Mouse (Mus musculus): Measurements from ENCODE around the gene Abhd14b. TPM values are rescaled to one million over a fixed set of nuclear protein-coding genes. Genes with fewer than 3 reads are reported as not detected.

Abhd14b gene
- polyA plus RNA-seq, 1 experiment from 2014 or later, result 3.0 TPM

DNA sequence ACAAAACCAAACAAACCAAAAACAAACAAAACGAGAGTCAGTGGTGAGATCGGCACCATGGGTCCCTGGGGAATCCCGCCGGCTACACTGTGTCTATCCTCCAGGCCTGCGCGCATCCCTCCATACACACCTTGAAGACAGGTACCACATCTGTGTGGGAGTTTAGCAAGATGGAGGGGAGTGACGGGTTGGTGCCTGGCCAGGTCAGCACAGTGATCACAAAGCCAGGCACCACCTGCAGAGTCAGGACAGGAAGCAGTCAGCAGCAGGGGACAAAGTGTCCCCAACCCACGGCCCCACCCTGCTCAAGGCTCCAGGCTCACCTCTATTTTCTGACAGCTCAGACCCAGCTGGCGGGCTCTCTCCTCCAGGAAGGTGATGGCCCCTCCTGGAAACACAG, 10.7 kb upstream of the Abhd14b start:
- no peak overlapping the region for H3K27ac ChIP-seq
- no peak for ATAC-seq
- 89% methylated on average over 9 of the region's 9 CpGs for WGBS
- H3K36me3 ChIP-seq (ENCODE audit: poor library complexity, severe bottlenecking), result peaks cover 40% of the 10 kb centered on the region
- H3K4me3 ChIP-seq, result no peak overlapping the region
- H3K4me2 ChIP-seq, result no peak overlapping the region
- H3K9me3 ChIP-seq (replicated peaks), result no peaks in the 10 kb centered on the region
- no peaks in the 10 kb centered on the region for H3K27me3 ChIP-seq
- H3K9ac ChIP-seq, result 0 out of 2 replicates have a peak overlapping the region, but pooled peaks have one; percentile 30
- peaks cover 26% of the 10 kb centered on the region for H3K4me1 ChIP-seq

DNA sequence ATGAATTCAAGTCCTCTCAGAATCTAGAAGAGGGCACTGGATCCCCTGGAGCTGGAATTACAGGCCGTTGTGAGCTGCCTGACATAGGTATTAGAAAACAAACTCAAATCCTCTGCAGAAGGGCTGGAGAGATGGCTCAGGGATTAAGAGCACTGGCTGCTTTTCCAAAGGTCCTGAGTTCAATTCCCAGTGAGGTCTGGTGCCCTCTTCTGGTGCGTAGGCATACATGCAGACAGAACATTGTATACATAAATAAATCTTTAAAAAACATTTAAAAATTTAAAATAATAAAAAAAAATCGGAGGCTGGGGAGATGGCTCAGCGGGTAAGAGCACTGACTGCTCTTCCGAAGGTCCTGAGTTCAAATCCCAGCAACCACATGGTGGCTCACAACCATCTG, 4.6 kb upstream of the Abhd14b start:
- H3K36me3 ChIP-seq (ENCODE audit: poor library complexity, severe bottlenecking), result no peaks in the 10 kb centered on the region; the same call in 1 of the 2 replicates
- no peak overlapping the region for H3K9ac ChIP-seq
- H3K27ac ChIP-seq, result no peak overlapping the region
- H3K27me3 ChIP-seq, result no peaks in the 10 kb centered on the region
- no peaks in the 10 kb centered on the region for H3K9me3 ChIP-seq (replicated peaks)
- H3K4me1 ChIP-seq, result peaks cover 33% of the 10 kb centered on the region
- no peak for ATAC-seq
- no peak overlapping the region for H3K4me2 ChIP-seq
- no peak overlapping the region for H3K4me3 ChIP-seq
- WGBS, result 76% methylated on average over 5 of the region's 5 CpGs

DNA sequence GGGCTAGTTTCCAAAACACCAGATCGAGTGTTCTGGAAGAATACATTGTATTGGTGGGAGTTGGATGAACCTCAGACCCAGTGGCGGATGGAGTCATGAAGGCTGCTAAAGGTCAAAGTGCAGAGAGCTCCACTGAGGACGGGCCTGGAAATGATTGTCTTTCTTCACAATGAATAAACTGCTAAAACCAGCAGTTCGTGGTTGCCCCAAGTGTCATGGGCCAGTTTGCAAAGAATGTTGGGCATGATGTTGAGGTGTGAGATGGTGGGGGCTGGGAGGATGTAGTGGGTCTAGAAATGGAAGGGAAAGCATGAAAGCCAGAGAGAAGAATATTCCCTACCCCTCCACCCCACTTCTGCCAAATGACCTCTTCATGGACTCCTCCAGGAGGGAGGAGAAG, 2.4 kb upstream of the Abhd14b start:
- Histone ChIP-seq H3K4me1 (peaks cover 36% of the 10 kb centered on the region), H3K9me3 (replicated peaks) (no peaks in the 10 kb centered on the region), H3K36me3 (ENCODE audit: poor library complexity, severe bottlenecking) (no peaks in the 10 kb centered on the region; the same call in 1 of the 2 replicates), H3K27ac (no peak overlapping the region), H3K27me3 (no peaks in the 10 kb centered on the region), H3K4me2 (no peak overlapping the region), H3K4me3 (no peak overlapping the region), H3K9ac (no peak overlapping the region)
- WGBS, result 84% methylated on average over 4 of the region's 4 CpGs
- no peak for ATAC-seq

DNA sequence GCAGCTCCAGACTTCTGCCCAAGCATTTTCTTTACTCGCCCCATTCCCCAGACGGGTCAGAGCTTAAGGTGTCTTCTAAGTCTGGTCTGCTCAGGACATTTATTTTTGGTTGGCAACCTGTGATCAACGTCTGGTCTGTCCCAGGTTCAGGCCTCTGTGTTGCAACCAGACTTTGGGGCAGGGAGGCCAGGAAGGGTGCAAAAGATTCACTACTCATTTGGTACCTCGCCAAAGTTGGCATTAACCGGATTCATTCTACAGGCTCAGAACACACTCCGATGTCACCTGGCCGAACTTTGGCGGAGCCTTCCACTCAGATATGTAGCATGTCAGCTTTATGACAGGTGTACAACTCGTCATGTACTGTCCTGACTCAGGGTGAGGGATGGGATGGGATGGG, 692 bp downstream of the Abhd14b start:
- no peak overlapping the region for H3K9ac ChIP-seq
- H3K4me3 ChIP-seq, result no peak overlapping the region; the same call in 1 of the 2 replicates
- 40% methylated on average over 9 of the region's 9 CpGs for WGBS
- no peaks in the 10 kb centered on the region for H3K27me3 ChIP-seq
- H3K36me3 ChIP-seq (ENCODE audit: poor library complexity, severe bottlenecking), result no peaks in the 10 kb centered on the region
- H3K4me2 ChIP-seq, result peak overlapping the region; percentile 61
- peaks cover 63% of the 10 kb centered on the region for H3K4me1 ChIP-seq
- H3K9me3 ChIP-seq (replicated peaks), result no peaks in the 10 kb centered on the region
- ATAC-seq, result peak; percentile 36
- peak overlapping the region; percentile 14; the same call in 1 of the 2 replicates for H3K27ac ChIP-seq

DNA sequence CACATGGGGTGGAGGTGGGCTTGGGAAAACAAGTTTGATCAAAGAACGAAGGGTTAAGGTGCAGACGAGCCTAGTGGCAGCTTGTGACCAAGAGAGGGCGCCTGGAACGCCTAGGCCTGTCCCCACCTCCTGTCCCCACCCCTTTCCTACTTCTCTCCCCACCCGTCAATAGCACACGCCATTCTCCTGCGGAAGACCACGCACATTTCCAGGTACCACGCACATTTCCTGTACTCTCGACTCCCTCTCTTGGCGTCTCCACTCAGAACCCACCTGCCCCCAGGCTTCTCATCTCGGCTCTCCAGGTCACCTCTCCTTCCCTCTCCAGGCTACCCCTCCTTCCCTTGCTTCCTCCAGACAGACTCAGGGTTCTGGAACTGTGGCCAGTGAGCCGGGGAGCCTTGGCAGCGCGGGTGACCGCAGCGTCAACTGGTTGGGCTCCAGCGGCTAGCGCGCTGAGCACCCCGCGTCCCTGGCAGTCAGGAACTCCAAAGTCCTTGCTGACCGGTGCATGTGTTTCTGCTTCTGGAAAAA, 1.3 kb downstream of the Abhd14b start:
- Histone ChIP-seq H3K4me1 (peaks cover 67% of the 10 kb centered on the region), H3K9me3 (replicated peaks) (no peaks in the 10 kb centered on the region), H3K27me3 (no peaks in the 10 kb centered on the region), H3K4me3 (peak overlapping the region; percentile 35), H3K27ac (no peak overlapping the region), H3K4me2 (peak overlapping the region; percentile 61), H3K36me3 (ENCODE audit: poor library complexity, severe bottlenecking) (no peaks in the 10 kb centered on the region), H3K9ac (peak overlapping the region; percentile 59)
- ATAC-seq, result peak; percentile 54
- 1% methylated on average over 23 of the region's 23 CpGs for WGBS

DNA sequence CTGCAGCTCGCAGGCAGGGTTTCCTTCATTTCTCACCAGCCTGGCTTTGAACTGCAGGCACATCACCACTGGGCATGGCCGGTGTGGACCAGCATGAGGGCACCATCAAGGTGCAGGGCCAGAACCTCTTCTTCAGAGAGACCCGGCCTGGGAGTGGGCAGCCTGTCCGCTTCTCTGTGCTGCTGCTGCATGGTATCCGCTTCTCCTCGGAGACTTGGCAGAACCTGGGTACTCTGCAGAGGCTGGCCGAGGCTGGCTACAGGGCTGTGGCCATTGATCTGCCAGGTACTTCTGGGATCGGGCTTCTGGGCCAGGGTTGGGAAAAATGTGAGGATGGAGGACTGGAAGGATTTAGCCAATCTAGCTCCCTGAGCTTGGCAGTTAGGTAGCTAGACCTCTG, 2.7 kb downstream of the Abhd14b start:
- Histone ChIP-seq H3K4me1 (peaks cover 71% of the 10 kb centered on the region), H3K4me2 (no peak overlapping the region), H3K4me3 (no peak overlapping the region), H3K9ac (no peak overlapping the region), H3K9me3 (replicated peaks) (no peaks in the 10 kb centered on the region), H3K27ac (no peak overlapping the region), H3K36me3 (ENCODE audit: poor library complexity, severe bottlenecking) (no peaks in the 10 kb centered on the region), H3K27me3 (no peaks in the 10 kb centered on the region)
- WGBS, result 94% methylated on average over 8 of the region's 8 CpGs
- ATAC-seq, result no peak

DNA sequence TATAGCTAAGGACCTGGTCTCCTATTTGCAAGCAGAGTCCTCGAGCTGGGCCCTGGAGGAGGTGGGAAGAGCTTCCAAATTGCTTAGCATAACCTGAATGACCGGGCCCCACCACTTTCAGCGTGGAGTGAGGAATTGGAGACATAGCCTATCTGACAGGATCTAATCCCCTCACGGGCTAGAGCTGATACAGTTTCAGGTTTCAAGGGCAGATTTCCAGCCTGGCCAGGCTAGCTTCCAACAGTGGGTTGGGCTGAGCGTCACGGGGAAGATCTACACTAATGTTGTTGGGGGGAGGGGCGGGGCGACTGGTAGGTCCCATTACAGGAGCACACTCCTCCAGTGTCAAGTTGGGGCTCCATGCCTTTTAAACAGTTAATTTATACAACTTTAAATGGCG, 3.4 kb downstream of the Abhd14b start:
- Histone ChIP-seq H3K27ac (no peak overlapping the region), H3K9me3 (replicated peaks) (no peaks in the 10 kb centered on the region), H3K27me3 (no peaks in the 10 kb centered on the region), H3K4me1 (peaks cover 75% of the 10 kb centered on the region), H3K36me3 (ENCODE audit: poor library complexity, severe bottlenecking) (no peaks in the 10 kb centered on the region), H3K4me3 (no peak overlapping the region), H3K9ac (no peak overlapping the region), H3K4me2 (peak overlapping the region; percentile 12; the same call in 1 of the 2 replicates)
- ATAC-seq, result no peak
- WGBS, result 22% methylated on average over 9 of the region's 9 CpGs

DNA sequence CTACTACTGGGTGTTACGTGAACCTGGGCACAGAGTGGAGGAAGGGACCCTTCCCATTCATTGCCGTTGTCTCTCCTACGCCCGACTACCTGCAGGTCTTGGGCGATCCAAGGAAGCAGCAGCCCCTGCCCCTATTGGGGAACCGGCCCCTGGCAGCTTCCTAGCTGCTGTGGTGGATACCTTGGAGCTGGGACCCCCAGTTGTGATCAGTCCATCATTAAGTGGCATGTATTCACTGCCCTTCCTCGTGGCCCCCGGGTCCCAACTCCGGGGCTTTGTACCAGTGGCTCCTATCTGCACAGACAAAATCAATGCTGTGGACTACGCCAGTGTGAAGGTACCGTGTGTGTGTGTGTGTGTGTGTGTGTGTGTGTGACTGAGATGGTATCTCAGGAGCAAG, 4.0 kb downstream of the Abhd14b start:
- ATAC-seq, result no peak
- Histone ChIP-seq H3K4me1 (peaks cover 76% of the 10 kb centered on the region), H3K27me3 (no peaks in the 10 kb centered on the region), H3K9me3 (replicated peaks) (no peaks in the 10 kb centered on the region), H3K4me2 (no peak overlapping the region), H3K27ac (no peak overlapping the region), H3K4me3 (no peak overlapping the region), H3K36me3 (ENCODE audit: poor library complexity, severe bottlenecking) (0 out of 2 replicates have a peak, but pooled peaks cover 2% of the 10 kb centered on the region), H3K9ac (no peak overlapping the region)
- WGBS, result 77% methylated on average over 11 of the region's 11 CpGs

DNA sequence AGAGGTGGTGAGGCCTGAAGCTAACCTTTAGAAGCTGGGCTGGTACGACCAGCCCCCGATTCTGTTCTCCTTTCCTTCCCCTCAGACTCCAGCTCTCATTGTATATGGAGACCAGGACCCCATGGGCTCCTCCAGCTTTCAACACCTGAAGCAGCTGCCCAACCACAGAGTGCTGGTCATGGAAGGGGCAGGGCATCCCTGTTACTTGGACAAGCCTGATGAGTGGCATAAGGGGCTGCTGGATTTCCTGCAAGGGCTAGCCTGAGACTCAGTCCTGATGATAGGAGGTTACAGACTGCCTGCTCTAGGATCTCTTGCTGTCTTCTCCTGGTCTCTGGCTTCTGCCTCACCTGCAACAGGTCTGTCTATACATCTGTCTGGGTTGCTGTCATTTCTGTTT, 4.6 kb downstream of the Abhd14b start:
- Histone ChIP-seq H3K27ac (0 out of 2 replicates have a peak overlapping the region, but pooled peaks have one; percentile 96), H3K9ac (no peak overlapping the region), H3K4me3 (no peak overlapping the region)

DNA sequence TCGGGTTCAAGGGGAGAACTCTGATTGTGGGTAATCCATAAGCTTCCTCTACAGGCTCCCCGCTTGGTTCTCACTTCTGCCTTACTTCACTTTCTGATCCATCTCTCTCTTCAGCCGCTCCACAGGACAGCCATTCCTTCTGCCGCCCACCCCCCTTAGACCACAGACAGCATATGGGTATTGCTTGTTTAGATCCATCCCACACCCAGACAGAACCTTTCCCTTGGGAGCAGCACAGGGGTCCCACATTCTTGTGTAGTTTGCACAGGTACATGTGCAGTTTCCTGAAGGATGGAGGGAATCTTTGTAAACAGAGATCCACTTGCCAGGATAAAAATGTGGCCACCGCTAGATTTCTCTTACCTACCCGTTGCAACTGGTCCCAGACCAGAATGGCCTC, 5.1 kb downstream of the Abhd14b start:
- Histone ChIP-seq H3K9me3 (replicated peaks) (no peaks in the 10 kb centered on the region), H3K4me2 (peak overlapping the region; percentile 98), H3K9ac (peak overlapping the region; percentile 97), H3K27ac (peak overlapping the region; percentile 96), H3K27me3 (no peaks in the 10 kb centered on the region), H3K4me3 (peak overlapping the region; percentile 81), H3K36me3 (ENCODE audit: poor library complexity, severe bottlenecking) (peaks cover 12% of the 10 kb centered on the region; the same call in 1 of the 2 replicates), H3K4me1 (peaks cover 77% of the 10 kb centered on the region)
- ATAC-seq, result no peak
- WGBS, result 13% methylated on average over 6 of the region's 6 CpGs

More for the DNA sequence above, 4.6 kb downstream of the Abhd14b start:
- Histone ChIP-seq H3K4me2 (no peak overlapping the region), H3K36me3 (ENCODE audit: poor library complexity, severe bottlenecking) (peaks cover 7% of the 10 kb centered on the region; the same call in 1 of the 2 replicates), H3K27me3 (no peaks in the 10 kb centered on the region), H3K4me1 (peaks cover 76% of the 10 kb centered on the region), H3K9me3 (replicated peaks) (no peaks in the 10 kb centered on the region)
- WGBS, result 55% methylated on average over 2 of the region's 2 CpGs
- no peak for ATAC-seq

DNA sequence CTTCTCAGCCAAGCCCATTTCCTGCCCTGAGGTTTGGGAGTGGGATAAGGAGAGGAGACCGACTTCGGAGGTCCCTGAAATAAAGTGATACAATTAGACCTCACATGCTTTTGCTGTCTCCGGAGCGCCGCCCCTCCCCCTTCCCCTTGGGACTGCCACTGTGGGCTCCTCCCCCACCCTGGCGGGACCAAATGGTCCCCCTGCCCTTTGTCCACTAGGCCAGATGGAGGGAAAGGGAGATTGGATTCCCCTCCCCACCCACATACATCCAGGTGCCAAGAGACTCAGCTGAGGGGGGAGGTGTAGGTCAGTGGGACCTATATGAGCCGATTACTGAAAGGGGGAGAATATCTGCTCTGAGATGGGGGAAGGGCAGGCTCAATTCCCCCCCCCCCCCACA, 5.6 kb downstream of the Abhd14b start:
- H3K4me2 ChIP-seq, result peak overlapping the region; percentile 98
- no peaks in the 10 kb centered on the region for H3K9me3 ChIP-seq (replicated peaks)
- 0% methylated on average over 7 of the region's 7 CpGs for WGBS
- H3K36me3 ChIP-seq (ENCODE audit: poor library complexity, severe bottlenecking), result peaks cover 16% of the 10 kb centered on the region; the same call in 1 of the 2 replicates
- peak overlapping the region; percentile 96 for H3K27ac ChIP-seq
- no peak for ATAC-seq
- peak overlapping the region; percentile 97 for H3K9ac ChIP-seq
- peaks cover 77% of the 10 kb centered on the region for H3K4me1 ChIP-seq
- H3K4me3 ChIP-seq, result peak overlapping the region; percentile 81
- H3K27me3 ChIP-seq, result no peaks in the 10 kb centered on the region

DNA sequence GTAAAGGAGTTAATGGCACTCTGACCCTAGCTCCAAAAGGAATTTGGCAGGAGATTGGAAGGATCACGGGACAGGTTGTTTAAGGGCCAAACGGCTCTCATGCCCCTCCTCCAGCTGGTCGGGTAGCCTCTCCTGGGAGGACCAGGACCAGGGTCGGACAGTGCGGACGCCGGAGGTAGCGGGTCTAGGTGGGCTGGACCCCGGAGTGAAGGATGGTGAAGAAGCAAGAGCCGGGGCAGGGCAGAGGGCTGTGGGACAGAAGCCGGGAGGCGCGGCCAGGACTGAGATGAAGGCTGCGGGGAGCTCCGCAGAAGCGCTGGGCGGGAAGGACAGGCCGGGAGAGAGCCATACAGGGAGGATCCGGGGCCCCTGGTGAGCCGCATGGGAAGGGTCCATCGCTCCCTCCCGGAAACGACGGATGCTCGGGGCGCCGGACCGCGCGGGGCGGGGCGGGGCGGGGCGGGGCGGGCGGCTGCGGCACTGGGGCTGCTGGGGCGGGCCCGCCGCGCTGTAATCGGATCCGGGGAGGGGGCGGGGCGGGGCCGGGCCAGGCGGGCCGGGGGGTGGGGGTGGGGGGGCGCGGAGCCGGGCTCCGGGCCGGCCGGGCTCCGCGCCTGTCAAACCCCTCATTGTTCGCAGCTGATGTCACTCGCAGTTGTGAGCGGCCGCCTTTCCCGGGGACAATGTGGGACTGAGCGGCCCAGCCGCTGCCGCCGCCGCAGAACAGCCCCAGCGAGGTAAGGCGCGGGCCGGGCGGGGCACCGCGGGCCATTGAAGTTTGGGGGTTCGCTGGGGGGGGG, 6.2 kb downstream of the Abhd14b start, which contains the start of gene Pcbp4:
Pcbp4 (plus strand) TSS at position 21 of the 800 bp plus-strand sequence.
- H3K9ac ChIP-seq, result peak within 1 kb of the TSS; percentile 97
- peak; percentile 82 for ATAC-seq
- 2% methylated on average over 44 of the region's 74 CpGs for WGBS
- peak within 1 kb of the TSS; percentile 96 for H3K27ac ChIP-seq
- H3K36me3 ChIP-seq (ENCODE audit: poor library complexity, severe bottlenecking), result peaks cover 22% of the 10 kb centered on the region
- H3K4me1 ChIP-seq, result peaks cover 77% of the 10 kb centered on the region
- H3K4me3 ChIP-seq, result peak within 1 kb of the TSS; percentile 81
- H3K9me3 ChIP-seq (replicated peaks), result no peaks in the 10 kb centered on the region
- peak within 1 kb of the TSS; percentile 98 for H3K4me2 ChIP-seq
- no peaks in the 10 kb centered on the region for H3K27me3 ChIP-seq

Data from forebrain, embryonic 13.5 days (tissue).